Mouse (Mus musculus): ENCODE data around the gene Nell1.

Gene Nell1

DNA sequence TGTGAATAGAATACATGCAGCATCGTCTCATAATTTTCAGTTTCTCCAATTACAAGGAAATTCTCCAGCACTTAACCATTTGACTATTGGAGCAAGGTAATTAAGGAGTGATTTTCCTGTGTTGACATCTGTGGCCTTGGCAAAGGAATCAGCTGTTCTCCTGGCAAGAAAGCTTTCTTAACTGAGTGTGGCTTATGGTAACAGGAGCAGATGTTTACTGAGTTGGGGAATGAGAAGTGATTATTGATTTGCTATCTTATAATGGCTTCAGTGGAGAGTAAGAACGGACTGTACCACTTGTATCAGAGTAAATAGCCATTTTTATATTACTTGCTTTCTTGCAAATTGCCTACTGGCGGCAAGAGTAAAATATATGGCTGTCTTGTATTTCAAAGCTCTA is 913.0 kb downstream of the Nell1 start:
- no peak for DNase-seq (ENCODE audit: low read depth)

GRCm38 (mm10) chr7:50899541-50900088 is 925.0 kb downstream of the Nell1 start:
- DNase-seq (ENCODE audit: low read depth), result no peak

Measured in NIH3T3 (cell line).